Mouse (Mus musculus) urinary bladder, postnatal 25 days (tissue): ENCODE results near the gene Cd22.

Experiments
- DNase-seq: peaks from one replicate; pipeline ENCODE4 v3.0.0; 2022; ENCODE audit warnings: low spot score

Cd22 gene

DNA sequence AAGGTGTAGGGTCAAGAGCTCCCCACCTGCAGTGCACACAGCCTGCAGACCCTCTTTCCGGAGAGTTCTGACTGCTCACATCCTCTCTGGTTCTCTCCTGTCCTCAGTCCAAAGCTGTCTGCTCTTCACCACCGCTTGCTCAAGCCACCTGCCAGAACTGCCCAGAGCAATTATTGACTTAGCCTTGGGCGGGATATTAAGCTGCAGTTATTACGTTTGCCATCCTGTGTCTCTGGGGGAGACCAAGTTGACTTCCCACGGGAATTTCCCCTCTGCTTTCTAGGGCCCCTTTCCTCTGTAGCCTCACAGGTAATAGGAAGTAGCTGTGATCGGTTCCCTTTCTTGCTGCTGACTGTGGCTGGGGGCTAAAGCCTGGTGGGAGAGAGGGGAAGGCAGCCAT lies 60.0 kb downstream of the Cd22 start:
- no peak for DNase-seq
